In the genomic region with DNA sequence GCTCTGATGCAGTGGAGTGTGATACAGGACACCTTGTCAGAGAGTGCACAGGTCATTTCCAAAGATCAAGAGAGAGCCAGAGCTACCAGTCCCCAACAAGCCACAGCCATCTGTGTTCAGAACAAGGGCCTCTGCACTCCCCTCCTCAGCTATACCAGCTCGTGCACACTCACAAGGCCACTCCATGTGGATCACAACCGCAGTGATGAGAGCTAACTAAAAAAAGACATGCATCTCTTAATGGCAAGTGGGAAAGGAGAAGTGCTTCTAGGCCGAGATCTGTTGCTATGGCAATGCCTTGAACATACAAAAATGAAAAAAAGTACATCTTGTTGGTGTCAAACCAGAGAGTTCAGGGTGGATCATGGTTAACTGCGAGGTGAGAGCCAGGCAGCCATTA, we compare ENCODE assay signal across 14 mouse cellular contexts. TPM values are rescaled to one million over a fixed set of nuclear protein-coding genes. Genes with fewer than 3 reads are reported as not detected.
DNase-seq lines count a peak whose midpoint lies in the region; ATAC-seq and TF ChIP-seq lines count a peak whose summit lies in the region.
"Had no signal": no experiment of that assay in that cellular context is flagged by ENCODE, and none has a peak within 500 bp of the region (broad histone marks: within the 10 kb centered on the region; RNA-seq: fewer than 3 reads in every experiment).

No protein-coding gene starts in this region.

- no peak overlapping the region for H3K4me2 ChIP-seq in lung, embryonic 14.5 days
- H3K4me2 ChIP-seq: hindbrain, embryonic 13.5 days had no signal

- intact Hi-C loops in heart, adult 2 months (cut with DNase I): loop anchor here (1.0 to 5.0 kb wide), 2 partner anchors 121 to 207 kb away; a partner anchor contains a TSS

- WGBS in heart, adult 2 months: 80% methylated on average over 4 of the region's 4 CpGs
- 61% methylated on average over 4 of the region's 4 CpGs for WGBS in lung, embryonic 14.5 days
- WGBS in lung, adult 2 months: 56% methylated on average over 4 of the region's 4 CpGs

- TF ChIP-seq EP300 in heart, adult 2 months (IDR thresholded peaks at IDR 0.05; ENCODE audit: insufficient read depth, low read depth, low read length): no peak

- H3K36me3 ChIP-seq in heart, adult 2 months (ENCODE audit: control insufficient read depth, insufficient read depth, low read length): no peaks in the 10 kb centered on the region
- H3K36me3 ChIP-seq in lung, embryonic 14.5 days (ENCODE audit: insufficient read depth): no peaks in the 10 kb centered on the region
- H3K36me3 ChIP-seq: hindbrain, embryonic 13.5 days had no signal

- H3K9ac ChIP-seq in heart, adult 2 months (ENCODE audit: low read depth, low read length): no peak overlapping the region
- no peak overlapping the region for H3K9ac ChIP-seq in lung, embryonic 14.5 days
- H3K9ac ChIP-seq: hindbrain, embryonic 13.5 days had no signal

- H3K9me3 ChIP-seq in lung, embryonic 14.5 days (ENCODE audit: low read depth, low read length): no peaks in the 10 kb centered on the region
- H3K9me3 ChIP-seq: hindbrain, embryonic 13.5 days had no signal

- H3K4me1 ChIP-seq in heart, adult 2 months (ENCODE audit: control insufficient read depth, insufficient read depth, low read length): peaks cover 7% of the 10 kb centered on the region
- H3K4me1 ChIP-seq in lung, embryonic 14.5 days (ENCODE audit: insufficient read depth): no peaks in the 10 kb centered on the region
- H3K4me1 ChIP-seq in cortical plate, adult 2 months (ENCODE audit: control insufficient read depth, insufficient read depth, low read length): peaks cover 7% of the 10 kb centered on the region
- H3K4me1 ChIP-seq in lung, adult 2 months (ENCODE audit: control insufficient read depth, insufficient read depth, low read length): peaks cover 4% of the 10 kb centered on the region; the same call in 1 of the 2 replicates

- no peak for TF ChIP-seq POLR2A in heart, adult 2 months (IDR thresholded peaks at IDR 0.05; ENCODE audit: insufficient read depth, low read depth, low read length)
- no peak for TF ChIP-seq POLR2A in cortical plate, adult 2 months (IDR thresholded peaks at IDR 0.05; ENCODE audit: extremely low read depth, insufficient read depth, low read length)
- TF ChIP-seq POLR2A in lung, adult 2 months (IDR thresholded peaks at IDR 0.05; ENCODE audit: borderline replicate concordance, extremely low read depth, low read depth, low read length): no peak

- peak overlapping the region; percentile 45; the same call in 1 of the 2 replicates for H3K27ac ChIP-seq in heart, adult 2 months
- H3K27ac ChIP-seq in lung, embryonic 14.5 days (ENCODE audit: low read depth): no peak overlapping the region
- H3K27ac ChIP-seq in cortical plate, adult 2 months (ENCODE audit: insufficient read depth, low read length): peak overlapping the region; percentile 21; the same call in 1 of the 2 replicates
- H3K27ac ChIP-seq: hindbrain, embryonic 13.5 days had no signal

- ATAC-seq in lung, embryonic 14.5 days (ENCODE audit: insufficient read depth): peak; percentile 28; the same call in 1 of the 2 replicates
- 0 out of 2 replicates have a peak, but pooled peaks have one; percentile 10 for ATAC-seq in megakaryocyte-erythroid progenitor cell, adult 5-6 weeks (replicated peaks; ENCODE audit: low FRiP score, low TSS enrichment, poor library complexity, severe bottlenecking)
- ATAC-seq: forebrain, embryonic 14.5 days had no signal

- no peak overlapping the region for H3K4me3 ChIP-seq in heart, adult 2 months
- H3K4me3 ChIP-seq in lung, embryonic 14.5 days (ENCODE audit: low read depth, low read length): no peak overlapping the region
- H3K4me3 ChIP-seq in cortical plate, adult 2 months (ENCODE audit: insufficient read depth, low read length): no peak overlapping the region
- no peak overlapping the region for H3K4me3 ChIP-seq in lung, adult 2 months (replicated peaks; ENCODE audit: extremely low read depth, low read depth, low read length)
- H3K4me3 ChIP-seq: hindbrain, embryonic 13.5 days had no signal

- H3K79me2 ChIP-seq in heart, adult 2 months (replicated peaks; ENCODE audit: control insufficient read depth, insufficient read depth, low read length): no peaks in the 10 kb centered on the region

- no peak for DNase-seq in heart, adult 2 months
- no peak for DNase-seq in heart, adult 8-10 months (ENCODE audit: low spot score)
- no peak for DNase-seq in lung, embryonic 14.5 days
- no peak for DNase-seq in lung, adult 18-20 months
- DNase-seq in lung, adult 2 months: no peak
- no peak for DNase-seq in thymus, postnatal 25 days

- H3K27me3 ChIP-seq in heart, adult 2 months (ENCODE audit: control insufficient read depth, insufficient read depth, low read length): no peaks in the 10 kb centered on the region
- H3K27me3 ChIP-seq in lung, embryonic 14.5 days (ENCODE audit: insufficient read depth, low read length): no peaks in the 10 kb centered on the region
- H3K27me3 ChIP-seq: hindbrain, embryonic 13.5 days had no signal

- TF ChIP-seq CTCF in heart, adult 2 months (IDR thresholded peaks at IDR 0.05): no peak
- TF ChIP-seq CTCF in lung, embryonic 14.5 days (IDR thresholded peaks at IDR 0.05; ENCODE audit: low read depth): no peak
- no peak for TF ChIP-seq CTCF in cortical plate, adult 2 months (IDR thresholded peaks at IDR 0.05; ENCODE audit: extremely low read depth, insufficient read depth, low read length)
- no peak for TF ChIP-seq CTCF in lung, adult 2 months (IDR thresholded peaks at IDR 0.05; ENCODE audit: insufficient read depth, low read length)

RNA-seq across cellular contexts. Expression of a gene that starts 3.7 kb away (rescaled TPM):
- total RNA-seq in heart, adult 2 months (2021): 1 to 10 TPM; 3.0 to 3.7 TPM
- polyA plus RNA-seq in heart, adult 2 months (2012; rRNA removed): 3.7 and 4.6 TPM in 2 replicates
- 1 to 10 TPM; 3.4 to 6.0 (median 5.0) TPM for total RNA-seq in heart, adult 8-10 months (2022)
- polyA plus RNA-seq in lung, embryonic 14.5 days (2014; fragmentation: Nextera tagmentation; extraction: Ambion mirVana): 2.2 and 2.9 TPM in 2 replicates
- polyA plus RNA-seq in cortical plate, adult 2 months (2012; rRNA removed): 5.4 and 6.4 TPM in 2 replicates
- total RNA-seq in megakaryocyte-erythroid progenitor cell, adult 5-6 weeks (2014; fragmentation: Nextera tagmentation): not detected in 2 replicates
- not detected in 2 replicates for total RNA-seq in megakaryocyte-erythroid progenitor cell, adult 5-6 weeks (2017)
- 3.5 and 6.9 TPM in 2 replicates for polyA plus RNA-seq in lung, adult 2 months (2012; rRNA removed)
- polyA plus RNA-seq: C2C12 had no signal

RNA-seq across cellular contexts. Expression of a gene that starts 8.2 kb away (rescaled TPM):
- total RNA-seq in heart, adult 2 months (2021): 10 to 100 TPM; 80.5 to 95.0 TPM
- polyA plus RNA-seq in heart, adult 2 months (2012; rRNA removed): 70.4 and 119 TPM in 2 replicates
- total RNA-seq in heart, adult 8-10 months (2022): 100 to 1,000 TPM in 1 of 4 experiments, 10 to 100 TPM in 3; 87.6 to 100 (median 91.6) TPM
- 12.3 and 13.9 TPM in 2 replicates for polyA plus RNA-seq in lung, embryonic 14.5 days (2014; fragmentation: Nextera tagmentation; extraction: Ambion mirVana)
- 32.5 and 37.0 TPM in 2 replicates for polyA plus RNA-seq in cortical plate, adult 2 months (2012; rRNA removed)
- 0.62 and 6.3 TPM in 2 replicates for total RNA-seq in megakaryocyte-erythroid progenitor cell, adult 5-6 weeks (2014; fragmentation: Nextera tagmentation)
- total RNA-seq in megakaryocyte-erythroid progenitor cell, adult 5-6 weeks (2017): 1.9 TPM in 1 of 2 replicates, not detected in the other
- polyA plus RNA-seq in lung, adult 2 months (2012; rRNA removed): 5.7 and 12.6 TPM in 2 replicates

RNA-seq across cellular contexts. Expression of a gene that starts 29.3 kb away (rescaled TPM):
- not detected for total RNA-seq in heart, adult 2 months (2021)
- polyA plus RNA-seq in heart, adult 2 months (2012; rRNA removed): 0.08 TPM in 1 of 2 replicates, not detected in the other
- not detected for total RNA-seq in heart, adult 8-10 months (2022)
- 0.18 and 0.31 TPM in 2 replicates for polyA plus RNA-seq in lung, embryonic 14.5 days (2014; fragmentation: Nextera tagmentation; extraction: Ambion mirVana)
- 0.08 TPM in 1 of 2 replicates, not detected in the other for polyA plus RNA-seq in cortical plate, adult 2 months (2012; rRNA removed)
- total RNA-seq in megakaryocyte-erythroid progenitor cell, adult 5-6 weeks (2014; fragmentation: Nextera tagmentation): not detected in 2 replicates
- total RNA-seq in megakaryocyte-erythroid progenitor cell, adult 5-6 weeks (2017): not detected in 2 replicates
- 0.65 and 3.1 TPM in 2 replicates for polyA plus RNA-seq in lung, adult 2 months (2012; rRNA removed)
- total RNA-seq: heart, adult 18-20 months had no signal
- polyA plus RNA-seq: C2C12; forebrain, embryonic 14.5 days; hindbrain, embryonic 13.5 days; limb, embryonic 14.5 days; neural tube, embryonic 14.5 days had no signal

RNA-seq across cellular contexts. Expression of a gene that starts 44.2 kb away (rescaled TPM):
- 10 to 100 TPM; 45.7 to 53.4 TPM for total RNA-seq in heart, adult 2 months (2021)
- polyA plus RNA-seq in heart, adult 2 months (2012; rRNA removed): 59.5 and 104 TPM in 2 replicates
- 10 to 100 TPM; 48.4 to 59.4 (median 52.4) TPM for total RNA-seq in heart, adult 8-10 months (2022)
- 142 and 148 TPM in 2 replicates for polyA plus RNA-seq in lung, embryonic 14.5 days (2014; fragmentation: Nextera tagmentation; extraction: Ambion mirVana)
- polyA plus RNA-seq in cortical plate, adult 2 months (2012; rRNA removed): 504 and 512 TPM in 2 replicates
- 233 and 255 TPM in 2 replicates for total RNA-seq in megakaryocyte-erythroid progenitor cell, adult 5-6 weeks (2014; fragmentation: Nextera tagmentation)
- total RNA-seq in megakaryocyte-erythroid progenitor cell, adult 5-6 weeks (2017): 231 and 241 TPM in 2 replicates
- polyA plus RNA-seq in lung, adult 2 months (2012; rRNA removed): 8.4 and 15.3 TPM in 2 replicates

RNA-seq across cellular contexts. Expression of a gene that starts 46.4 kb away (rescaled TPM):
- 100 to 1,000 TPM; 214 to 222 TPM for total RNA-seq in heart, adult 2 months (2021)
- 169 and 280 TPM in 2 replicates for polyA plus RNA-seq in heart, adult 2 months (2012; rRNA removed)
- total RNA-seq in heart, adult 8-10 months (2022): 100 to 1,000 TPM; 237 to 300 (median 263) TPM
- polyA plus RNA-seq in lung, embryonic 14.5 days (2014; fragmentation: Nextera tagmentation; extraction: Ambion mirVana): 103 and 116 TPM in 2 replicates
- 5.3 and 5.6 TPM in 2 replicates for polyA plus RNA-seq in cortical plate, adult 2 months (2012; rRNA removed)
- total RNA-seq in megakaryocyte-erythroid progenitor cell, adult 5-6 weeks (2014; fragmentation: Nextera tagmentation): not detected in 2 replicates
- total RNA-seq in megakaryocyte-erythroid progenitor cell, adult 5-6 weeks (2017): 1.5 and 2.6 TPM in 2 replicates
- polyA plus RNA-seq in lung, adult 2 months (2012; rRNA removed): 183 and 285 TPM in 2 replicates
